Mouse (Mus musculus): ENCODE results near the gene Ddr1. TPM values are rescaled to one million over a fixed set of nuclear protein-coding genes. Genes with fewer than 3 reads are reported as not detected.

Gene Ddr1
- polyA plus RNA-seq, 1 experiment, result 61.6 TPM

GRCm38 (mm10) chr17:35666851-35667256, 37.6 kb downstream of the Ddr1 start:
- H3K9ac ChIP-seq (ENCODE audit: low read depth, poor library complexity, severe bottlenecking), result peak overlapping the region; percentile 71
- TF ChIP-seq CTCF (IDR thresholded peaks at IDR 0.05; ENCODE audit: low read depth, low read length) (no peak), EP300 (IDR thresholded peaks at IDR 0.05; ENCODE audit: insufficient read depth, low read depth, low read length) (no peak), POLR2A (IDR thresholded peaks at IDR 0.05; ENCODE audit: insufficient read depth, low read length) (no peak)
- H3K27ac ChIP-seq (ENCODE audit: insufficient read depth, low read length), result peak overlapping the region; percentile 27
- peaks cover 2% of the 10 kb centered on the region; the same call in 1 of the 2 replicates for H3K36me3 ChIP-seq (ENCODE audit: control insufficient read depth, insufficient read depth, low read length, poor library complexity, severe bottlenecking)
- H3K4me3 ChIP-seq (ENCODE audit: low read depth, low read length), result peak overlapping the region; percentile 79
- H3K9me3 ChIP-seq (replicated peaks; ENCODE audit: control insufficient read depth, insufficient read depth, low read length, poor library complexity, severe bottlenecking), result no peaks in the 10 kb centered on the region
- peaks cover 3% of the 10 kb centered on the region for H3K4me1 ChIP-seq (ENCODE audit: control insufficient read depth, insufficient read depth, low read length)
- no peaks in the 10 kb centered on the region for H3K27me3 ChIP-seq (ENCODE audit: control insufficient read depth, insufficient read depth, low read length, poor library complexity, severe bottlenecking)

GRCm38 (mm10) chr17:35665957-35666515, 38.4 kb downstream of the Ddr1 start:
- Histone ChIP-seq H3K4me3 (ENCODE audit: low read depth, low read length) (peak overlapping the region; percentile 18; the same call in 1 of the 2 replicates), H3K27ac (ENCODE audit: insufficient read depth, low read length) (no peak overlapping the region), H3K36me3 (ENCODE audit: control insufficient read depth, insufficient read depth, low read length, poor library complexity, severe bottlenecking) (peaks cover 6% of the 10 kb centered on the region; the same call in 1 of the 2 replicates), H3K4me1 (ENCODE audit: control insufficient read depth, insufficient read depth, low read length) (peaks cover 3% of the 10 kb centered on the region), H3K9me3 (replicated peaks; ENCODE audit: control insufficient read depth, insufficient read depth, low read length, poor library complexity, severe bottlenecking) (no peaks in the 10 kb centered on the region), H3K27me3 (ENCODE audit: control insufficient read depth, insufficient read depth, low read length, poor library complexity, severe bottlenecking) (no peaks in the 10 kb centered on the region), H3K9ac (ENCODE audit: low read depth, poor library complexity, severe bottlenecking) (peak overlapping the region; percentile 71; the same call in 1 of the 2 replicates)
- no peak for TF ChIP-seq EP300 (IDR thresholded peaks at IDR 0.05; ENCODE audit: insufficient read depth, low read depth, low read length)
- no peak for TF ChIP-seq POLR2A (IDR thresholded peaks at IDR 0.05; ENCODE audit: insufficient read depth, low read length)
- TF ChIP-seq CTCF (IDR thresholded peaks at IDR 0.05; ENCODE audit: low read depth, low read length), result peak; percentile 43

DNA sequence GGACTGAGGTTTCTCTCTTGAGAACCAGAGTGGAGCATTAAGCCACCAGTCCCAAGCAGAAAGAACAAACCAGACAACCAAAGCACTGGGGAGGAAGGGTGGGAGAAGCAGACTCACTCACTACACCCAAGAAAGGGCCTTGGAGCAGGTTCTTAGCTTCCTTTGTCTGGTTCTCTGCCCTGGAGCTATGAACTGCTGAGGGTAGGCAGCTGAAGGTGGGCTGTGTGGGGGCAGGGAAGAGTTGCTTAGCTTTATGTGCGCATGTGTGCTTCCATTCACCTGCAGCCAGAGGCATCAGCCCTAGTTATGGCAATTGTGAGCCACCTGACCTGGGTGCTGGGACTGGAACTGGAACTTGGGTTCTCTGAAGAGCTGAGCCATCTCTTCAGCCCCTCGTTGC, 51.3 kb downstream of the Ddr1 start:
- Histone ChIP-seq H3K27me3 (ENCODE audit: control insufficient read depth, insufficient read depth, low read length, poor library complexity, severe bottlenecking) (no peaks in the 10 kb centered on the region; the same call in 1 of the 2 replicates), H3K4me3 (ENCODE audit: low read depth, low read length) (no peak overlapping the region), H3K9ac (ENCODE audit: low read depth, poor library complexity, severe bottlenecking) (no peak overlapping the region), H3K4me1 (ENCODE audit: control insufficient read depth, insufficient read depth, low read length) (peaks cover 6% of the 10 kb centered on the region), H3K27ac (ENCODE audit: insufficient read depth, low read length) (peak overlapping the region; percentile 31), H3K9me3 (replicated peaks; ENCODE audit: control insufficient read depth, insufficient read depth, low read length, poor library complexity, severe bottlenecking) (no peaks in the 10 kb centered on the region), H3K36me3 (ENCODE audit: control insufficient read depth, insufficient read depth, low read length, poor library complexity, severe bottlenecking) (peaks cover 3% of the 10 kb centered on the region)
- TF ChIP-seq EP300 (IDR thresholded peaks at IDR 0.05; ENCODE audit: insufficient read depth, low read depth, low read length) (peak; percentile 67; the same call in 1 of the 2 replicates), POLR2A (IDR thresholded peaks at IDR 0.05; ENCODE audit: insufficient read depth, low read length) (no peak)

DNA sequence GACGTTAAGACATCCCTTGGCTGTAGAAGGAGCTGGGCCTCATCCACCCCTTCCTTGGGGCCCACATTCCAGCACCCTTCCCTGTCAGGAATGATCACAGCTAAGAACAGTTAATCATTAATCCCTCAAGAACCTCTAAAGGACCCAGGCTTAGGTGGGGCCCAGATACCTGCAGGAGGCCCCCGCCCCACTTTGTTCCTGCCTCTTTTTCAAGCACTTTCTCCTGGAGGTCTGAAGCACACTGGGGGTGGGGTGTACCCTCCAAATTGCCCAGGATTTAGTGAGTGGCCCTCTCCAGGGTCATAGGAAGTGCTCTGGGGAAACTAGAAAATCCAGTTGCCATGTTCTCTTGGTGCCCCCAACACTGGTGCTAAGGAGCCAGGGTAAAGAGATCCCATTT, 55.0 kb downstream of the Ddr1 start:
- no peak overlapping the region for H3K9ac ChIP-seq (ENCODE audit: low read depth, poor library complexity, severe bottlenecking)
- no peaks in the 10 kb centered on the region; the same call in 1 of the 2 replicates for H3K27me3 ChIP-seq (ENCODE audit: control insufficient read depth, insufficient read depth, low read length, poor library complexity, severe bottlenecking)
- H3K27ac ChIP-seq (ENCODE audit: insufficient read depth, low read length), result no peak overlapping the region
- no peaks in the 10 kb centered on the region for H3K36me3 ChIP-seq (ENCODE audit: control insufficient read depth, insufficient read depth, low read length, poor library complexity, severe bottlenecking)
- H3K9me3 ChIP-seq (replicated peaks; ENCODE audit: control insufficient read depth, insufficient read depth, low read length, poor library complexity, severe bottlenecking), result no peaks in the 10 kb centered on the region
- no peak overlapping the region for H3K4me3 ChIP-seq (ENCODE audit: low read depth, low read length)
- TF ChIP-seq POLR2A (IDR thresholded peaks at IDR 0.05; ENCODE audit: insufficient read depth, low read length), result no peak
- TF ChIP-seq EP300 (IDR thresholded peaks at IDR 0.05; ENCODE audit: insufficient read depth, low read depth, low read length), result no peak
- H3K4me1 ChIP-seq (ENCODE audit: control insufficient read depth, insufficient read depth, low read length), result peaks cover 6% of the 10 kb centered on the region

DNA sequence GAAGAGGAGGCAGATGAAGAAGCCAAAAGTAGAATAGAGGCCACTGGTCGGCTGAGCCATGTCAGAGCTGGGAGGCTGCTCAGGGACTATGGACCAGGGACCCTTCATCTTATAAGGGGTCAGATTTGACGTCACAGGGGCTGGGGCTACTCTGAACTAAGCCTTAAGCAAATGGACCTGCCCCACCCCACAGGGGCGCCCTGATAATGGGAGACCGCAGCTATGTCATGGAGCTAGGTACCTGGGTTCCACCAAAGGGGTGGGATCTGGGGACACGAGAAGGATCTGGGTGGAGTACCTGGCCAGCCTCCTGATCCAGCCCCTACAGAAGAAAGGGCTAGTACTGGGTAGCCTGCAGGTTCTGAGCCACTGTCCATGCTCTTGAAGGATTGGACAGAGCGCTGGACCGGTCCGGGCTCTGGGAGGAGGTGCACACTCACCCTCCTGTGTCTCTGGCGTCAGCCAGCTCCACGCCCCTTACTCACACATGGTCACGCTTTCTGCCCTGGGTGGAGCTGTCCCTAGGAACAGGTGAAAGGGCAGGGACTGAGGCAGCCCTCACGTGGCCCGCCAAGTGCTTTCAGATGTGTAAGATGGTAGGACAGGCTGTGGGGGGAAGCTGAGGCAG, 60.7 kb downstream of the Ddr1 start, which contains the start of gene Mucl3:
Gene Mucl3, minus strand, starts transcription at position 87 of the 628 bp plus-strand sequence.
- Histone ChIP-seq H3K9me3 (replicated peaks; ENCODE audit: control insufficient read depth, insufficient read depth, low read length, poor library complexity, severe bottlenecking) (no peaks in the 10 kb centered on the region), H3K27me3 (ENCODE audit: control insufficient read depth, insufficient read depth, low read length, poor library complexity, severe bottlenecking) (no peaks in the 10 kb centered on the region), H3K4me3 (ENCODE audit: low read depth, low read length) (no peak within 1 kb of the TSS), H3K9ac (ENCODE audit: low read depth, poor library complexity, severe bottlenecking) (no peak within 1 kb of the TSS), H3K36me3 (ENCODE audit: control insufficient read depth, insufficient read depth, low read length, poor library complexity, severe bottlenecking) (no peaks in the 10 kb centered on the region), H3K27ac (ENCODE audit: insufficient read depth, low read length) (no peak within 1 kb of the TSS), H3K4me1 (ENCODE audit: control insufficient read depth, insufficient read depth, low read length) (no peaks in the 10 kb centered on the region)
- no peak for TF ChIP-seq EP300 (IDR thresholded peaks at IDR 0.05; ENCODE audit: insufficient read depth, low read depth, low read length)
- no peak for TF ChIP-seq POLR2A (IDR thresholded peaks at IDR 0.05; ENCODE audit: insufficient read depth, low read length)
- no peak for TF ChIP-seq CTCF (IDR thresholded peaks at IDR 0.05; ENCODE audit: low read depth, low read length)

DNA sequence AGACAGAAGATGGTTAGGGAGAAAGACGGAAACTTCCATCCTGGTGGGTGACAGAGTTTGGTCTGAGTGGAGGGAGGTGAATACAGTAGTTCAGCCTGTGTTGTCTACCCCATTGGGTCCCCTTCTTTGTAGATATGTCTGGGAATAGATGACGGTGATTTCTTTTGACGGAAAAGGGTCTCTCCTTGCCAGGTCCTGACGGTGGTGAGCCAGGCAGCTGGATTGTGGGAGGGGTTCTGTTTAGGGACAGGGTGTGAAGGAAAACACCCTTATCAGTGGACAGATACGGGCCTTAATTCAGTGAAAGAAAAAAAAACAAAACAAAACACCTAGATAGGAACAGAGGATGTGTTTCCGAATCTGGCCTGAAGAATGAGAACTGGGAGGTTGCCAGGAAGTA, 65.1 kb downstream of the Ddr1 start:
- Histone ChIP-seq H3K9me3 (replicated peaks; ENCODE audit: control insufficient read depth, insufficient read depth, low read length, poor library complexity, severe bottlenecking) (no peaks in the 10 kb centered on the region), H3K36me3 (ENCODE audit: control insufficient read depth, insufficient read depth, low read length, poor library complexity, severe bottlenecking) (no peaks in the 10 kb centered on the region), H3K27me3 (ENCODE audit: control insufficient read depth, insufficient read depth, low read length, poor library complexity, severe bottlenecking) (no peaks in the 10 kb centered on the region), H3K4me3 (ENCODE audit: low read depth, low read length) (no peak overlapping the region), H3K9ac (ENCODE audit: low read depth, poor library complexity, severe bottlenecking) (no peak overlapping the region), H3K27ac (ENCODE audit: insufficient read depth, low read length) (no peak overlapping the region), H3K4me1 (ENCODE audit: control insufficient read depth, insufficient read depth, low read length) (no peaks in the 10 kb centered on the region)
- TF ChIP-seq POLR2A (IDR thresholded peaks at IDR 0.05; ENCODE audit: insufficient read depth, low read length) (no peak), CTCF (IDR thresholded peaks at IDR 0.05; ENCODE audit: low read depth, low read length) (no peak), EP300 (IDR thresholded peaks at IDR 0.05; ENCODE audit: insufficient read depth, low read depth, low read length) (no peak)

Data from ES-Bruce4 (cell line).